Mouse (Mus musculus) monocyte, adult 5-6 weeks (primary cell): ENCODE measurements around the gene Zfp750. TPM values are rescaled to one million over a fixed set of nuclear protein-coding genes. Genes with fewer than 3 reads are reported as not detected.
A peak's percentile ranks its signal among the peaks of the same experiment; 100 is the strongest.

Experiments
- ATAC-seq: fragments of 153-309, 156-312 bp; replicated peaks from 2 replicates; pipeline ENCODE4 v1.8.0; 2017; ENCODE audit warnings: mild to moderate bottlenecking; ENCODE audit not compliant: low TSS enrichment, insufficient number of reproducible peaks, severe bottlenecking, poor library complexity, low FRiP score
- total RNA-seq: library from RNA; stranded (forward); fragments of 200-1000, 200-491, 200-594 nt; gene quantifications from 3 replicates; pipeline ENCODE4 v1.2.3, GENCODE M21; 2017

Zfp750 gene
- total RNA-seq, 1 experiment from 2014 or later: not detected

- ATAC-seq: no peak
Measured at GRCm38 (mm10) chr11:121490651-121491050, 28.5 kb downstream of the Zfp750 start.

DNA sequence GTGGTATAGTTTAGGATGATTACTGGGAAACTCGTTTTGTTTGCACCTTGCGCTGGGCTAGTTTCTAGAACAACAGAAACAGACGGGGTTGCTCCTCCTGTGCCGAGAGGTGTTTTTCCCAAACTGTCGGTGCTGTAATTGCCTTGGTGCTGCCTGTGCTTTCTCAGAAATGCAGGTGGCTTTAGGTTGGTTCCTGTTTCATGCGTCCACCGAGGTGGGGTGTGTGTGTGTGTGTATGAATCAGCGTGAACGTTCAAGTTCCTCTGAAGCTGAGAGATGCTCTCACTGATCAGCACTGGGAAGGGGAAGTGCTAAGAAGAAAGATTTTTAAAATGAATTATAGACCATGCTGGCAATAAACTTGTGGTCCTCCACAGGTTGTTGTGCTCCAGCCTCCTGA lies 33.3 kb downstream of the Zfp750 start:
- ATAC-seq: peak; percentile 36; the same call in 1 of the 2 replicates

GRCm38 (mm10) chr11:121481129-121481528 lies 38.0 kb downstream of the Zfp750 start:
- no peak for ATAC-seq

- ATAC-seq: no peak
Measured at GRCm38 (mm10) chr11:121479476-121480203, 39.5 kb downstream of the Zfp750 start.

DNA sequence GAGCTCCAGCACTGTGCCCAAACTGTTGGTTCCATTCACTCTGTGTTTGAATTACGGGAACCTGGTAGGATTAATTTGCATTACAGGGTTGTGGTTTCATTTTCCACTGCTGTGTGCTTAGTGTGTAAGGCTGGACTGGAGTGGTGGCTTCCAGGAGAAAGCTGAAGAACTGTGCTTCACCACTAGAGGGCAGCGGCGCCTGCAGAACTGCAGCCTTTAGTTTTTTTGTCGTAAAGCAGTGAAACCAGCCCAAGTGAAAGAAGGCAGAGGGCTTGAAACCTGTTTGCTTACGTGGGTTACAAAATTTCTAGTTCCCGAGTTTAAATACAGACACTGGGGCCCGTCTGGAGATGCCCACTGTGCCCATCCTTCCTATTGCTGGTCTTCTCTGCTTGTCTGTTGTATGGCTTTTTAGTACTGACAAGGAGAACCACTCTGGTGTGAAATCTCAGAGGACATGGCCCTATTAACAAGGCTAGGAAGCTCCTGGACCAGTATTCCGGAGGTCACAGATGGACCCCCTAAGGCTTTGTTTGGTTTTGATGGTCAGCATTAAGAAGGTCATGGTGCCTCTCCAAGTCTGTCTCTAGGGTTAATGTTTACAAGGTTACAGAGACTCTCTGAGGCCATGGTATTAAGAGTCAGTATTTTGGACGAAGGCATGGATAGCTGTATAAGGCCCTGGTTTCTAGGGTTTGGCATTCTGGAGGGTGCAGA lies 43.3 kb downstream of the Zfp750 start:
- peak; percentile 84 for ATAC-seq

DNA sequence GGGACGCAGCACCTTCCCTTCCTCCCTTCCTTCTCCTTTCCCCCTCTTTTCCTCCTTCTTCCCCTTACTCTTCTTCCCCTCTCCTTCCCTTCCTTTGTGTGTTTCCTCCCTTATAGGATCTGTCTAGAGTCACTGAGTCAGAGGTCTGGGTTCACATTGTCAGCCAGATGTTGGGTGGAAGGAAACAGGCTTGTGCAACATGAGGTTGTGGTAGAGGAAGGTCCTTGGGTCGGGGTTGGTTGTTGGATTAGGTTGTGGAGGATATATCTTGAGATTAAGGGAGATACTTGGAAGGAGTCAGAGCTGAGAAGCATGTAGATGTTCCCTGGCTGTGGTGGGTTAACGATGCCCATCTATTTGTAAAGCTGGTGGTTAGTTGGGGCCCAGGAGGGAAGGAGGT lies 44.3 kb downstream of the Zfp750 start:
- ATAC-seq: no peak

GRCm38 (mm10) chr11:121467408-121467807 lies 51.7 kb downstream of the Zfp750 start:
- ATAC-seq: no peak

Other genes starting within 250 kb of the Zfp750 start
- 52.7 to 65.3 TPM (median 65.1 TPM) in 3 replicates for gene Wdr45b, start 164.9 kb downstream of the Zfp750 start, total RNA-seq
- gene Rab40b, start 131.1 kb downstream of the Zfp750 start, total RNA-seq: not detected in 3 replicates
- gene Fn3krp, start 97.9 kb downstream of the Zfp750 start, total RNA-seq: 3.4 to 6.8 TPM (median 6.3 TPM) in 3 replicates
- not detected in 3 replicates for gene Fn3k, start 84.4 kb downstream of the Zfp750 start, total RNA-seq
- gene Tbcd, start 67.4 kb downstream of the Zfp750 start, total RNA-seq: 23.1 to 29.1 TPM (median 26.4 TPM) in 3 replicates
- gene B3gntl1, start 153.8 kb upstream of the Zfp750 start, total RNA-seq: 9.2 to 22.9 TPM (median 13.1 TPM) in 3 replicates
- 262 to 469 TPM (median 399 TPM) in 3 replicates for gene Metrnl, start 182.2 kb upstream of the Zfp750 start, total RNA-seq